Mouse (Mus musculus) heart, postnatal 0 days (tissue): ENCODE data around the gene Klhl32.

Experiments used
- CTCF ChIP-seq: IDR thresholded peaks from 2 replicates; pipeline ENCODE4 v1.5.1; 2016; ENCODE audit warnings: antibody characterized with exemption, control low read depth, low read depth
- EP300 ChIP-seq: IDR thresholded peaks from 2 replicates; pipeline ENCODE4 v1.6.1; 2016; ENCODE audit warnings: antibody characterized with exemption, low read depth

GRCm38 (mm10) chr4:24630430-24630829 lies 220.5 kb downstream of the Klhl32 start:
- TF ChIP-seq CTCF = no peak
- no peak for TF ChIP-seq EP300
